Comparison of ENCODE assay signal across 25 mouse cellular contexts in genomic region chr3:102553935-102554670, GRCm38 (mm10).
"Had no signal": no experiment of that assay in that cellular context is flagged by ENCODE, and none has a peak within 500 bp of the region (broad histone marks: within the 10 kb centered on the region; RNA-seq: fewer than 3 reads in every experiment).

No protein-coding gene starts in this region.

- H3K36me3 ChIP-seq: heart, embryonic 10.5 days; heart, embryonic 12.5 days; hindbrain, embryonic 10.5 days; hindbrain, embryonic 12.5 days; intestine, embryonic 15.5 days; limb, embryonic 10.5 days; limb, embryonic 12.5 days had no signal

- H3K9ac ChIP-seq: forebrain, postnatal 0 days; heart, embryonic 12.5 days; hindbrain, embryonic 12.5 days; hindbrain, embryonic 14.5 days; intestine, embryonic 15.5 days; limb, embryonic 12.5 days had no signal

- DNase-seq: forebrain, postnatal 0 days; gastrocnemius, adult 2 months; gastrocnemius, postnatal 10 days; gastrocnemius, postnatal 25 days; heart, adult 18-20 months; heart, postnatal 10 days; heart, postnatal 4 days; kidney, adult 18-20 months; kidney, adult 8-10 months; kidney, postnatal 10 days; kidney, postnatal 25 days; kidney, postnatal 4 days had no signal

- H3K27ac ChIP-seq: gastrocnemius, adult 2 months; heart, embryonic 10.5 days; hindbrain, embryonic 10.5 days; hindbrain, embryonic 12.5 days; hindbrain, embryonic 14.5 days; intestine, embryonic 15.5 days; layer of hippocampus, adult 2 months; left cerebral cortex, adult 2 months; limb, embryonic 10.5 days; limb, embryonic 12.5 days had no signal

- H3K4me2 ChIP-seq: heart, embryonic 12.5 days; hindbrain, embryonic 12.5 days; hindbrain, embryonic 14.5 days; intestine, embryonic 15.5 days; limb, embryonic 12.5 days had no signal

- H3K27me3 ChIP-seq: heart, embryonic 12.5 days; hindbrain, embryonic 12.5 days; intestine, embryonic 15.5 days; limb, embryonic 12.5 days had no signal

- H3K9me3 ChIP-seq: heart, embryonic 10.5 days; heart, embryonic 12.5 days; hindbrain, embryonic 10.5 days; hindbrain, embryonic 12.5 days; intestine, embryonic 15.5 days; limb, embryonic 10.5 days; limb, embryonic 12.5 days had no signal

- H3K4me1 ChIP-seq: heart, embryonic 10.5 days; hindbrain, embryonic 10.5 days; hindbrain, embryonic 12.5 days; intestine, embryonic 15.5 days had no signal

- H3K4me3 ChIP-seq: gastrocnemius, adult 2 months; heart, embryonic 10.5 days; heart, embryonic 12.5 days; hindbrain, embryonic 10.5 days; hindbrain, embryonic 12.5 days; intestine, embryonic 15.5 days; layer of hippocampus, adult 2 months; left cerebral cortex, adult 2 months; limb, embryonic 10.5 days; limb, embryonic 12.5 days had no signal

- ATAC-seq: forebrain, postnatal 0 days; hindbrain, embryonic 16.5 days; inflammation-experienced regulatory T-cells, adult 6 months; intestine, embryonic 15.5 days; intestine, postnatal 0 days had no signal
